Mouse (Mus musculus) WW6 (cell line): Measurements from ENCODE around the gene Hbs1l.
"Not testable (repeated sequence)": the region's sequence is repeated elsewhere in the genome, so short reads cannot be mapped to it uniquely, and the experiment has no call there.

Source experiments
- DNase-seq: peaks from one replicate; pipeline ENCODE4 v3.0.0-alpha.2; 2013; ENCODE audit warnings: low read depth, low spot score

Hbs1l gene

GRCm38 (mm10) chr10:21359086-21359485 lies 63.3 kb downstream of the Hbs1l start:
- DNase-seq: no peak

- DNase-seq: no peak
Measured at GRCm38 (mm10) chr10:21361871-21362270, 66.1 kb downstream of the Hbs1l start.

DNA sequence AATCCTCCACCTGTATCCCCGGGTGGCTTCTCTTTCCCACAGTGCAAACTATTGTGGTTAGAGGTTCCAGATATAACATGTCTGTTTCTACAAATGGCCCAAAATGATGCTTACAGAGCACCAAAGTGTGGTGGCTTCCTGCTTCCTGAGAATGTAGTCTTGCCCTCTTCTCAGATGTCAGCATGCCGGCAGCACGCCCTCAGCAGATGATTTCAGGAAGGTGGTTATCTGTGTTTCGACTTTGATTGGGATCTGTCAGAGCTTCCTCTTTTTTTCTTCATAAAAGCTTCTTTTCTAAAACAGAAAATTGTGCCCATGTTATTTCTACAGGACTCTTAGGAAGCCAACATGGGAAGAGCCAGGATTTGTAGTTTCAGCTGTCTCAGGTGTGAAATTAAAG lies 67.5 kb downstream of the Hbs1l start:
- DNase-seq: no peak

DNA sequence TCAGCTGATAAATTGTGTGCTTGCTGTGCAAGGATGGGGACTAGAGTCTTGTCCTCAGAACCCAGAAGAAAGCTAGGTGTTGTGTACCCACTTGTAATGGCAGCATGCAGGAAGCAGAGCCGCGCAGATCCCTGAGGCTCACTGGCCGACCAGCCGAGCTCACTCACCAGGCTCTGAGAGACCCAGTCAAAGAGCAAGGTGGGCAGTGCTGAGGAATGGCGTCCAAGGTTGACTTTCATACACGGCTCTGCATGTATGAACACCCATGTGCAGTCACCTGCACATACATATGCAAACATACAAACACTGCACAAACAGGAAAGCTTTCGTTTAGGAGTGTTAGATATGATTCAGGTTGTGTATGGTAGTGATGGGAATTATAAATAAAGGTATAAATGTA lies 69.2 kb downstream of the Hbs1l start:
- no peak for DNase-seq

DNA sequence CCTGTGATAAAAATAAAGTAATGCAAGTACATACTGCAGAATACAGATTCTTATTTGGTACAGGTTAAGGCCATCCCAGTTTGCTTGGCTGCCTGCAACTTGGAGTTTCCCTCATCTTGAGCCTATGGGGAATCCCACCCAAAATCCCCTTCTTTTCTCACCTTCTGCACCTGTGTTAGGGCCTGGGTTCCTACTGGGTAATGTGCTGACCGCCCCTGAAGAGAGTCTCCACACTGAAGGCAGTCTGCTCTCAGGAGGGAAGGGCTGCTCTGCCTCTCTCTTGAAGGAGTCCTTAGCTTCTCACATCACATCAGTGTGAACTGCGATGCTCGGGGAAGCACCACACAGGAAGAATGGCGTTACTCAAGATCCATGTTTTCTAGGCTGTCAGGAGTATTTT lies 70.1 kb downstream of the Hbs1l start:
- DNase-seq: no peak

DNA sequence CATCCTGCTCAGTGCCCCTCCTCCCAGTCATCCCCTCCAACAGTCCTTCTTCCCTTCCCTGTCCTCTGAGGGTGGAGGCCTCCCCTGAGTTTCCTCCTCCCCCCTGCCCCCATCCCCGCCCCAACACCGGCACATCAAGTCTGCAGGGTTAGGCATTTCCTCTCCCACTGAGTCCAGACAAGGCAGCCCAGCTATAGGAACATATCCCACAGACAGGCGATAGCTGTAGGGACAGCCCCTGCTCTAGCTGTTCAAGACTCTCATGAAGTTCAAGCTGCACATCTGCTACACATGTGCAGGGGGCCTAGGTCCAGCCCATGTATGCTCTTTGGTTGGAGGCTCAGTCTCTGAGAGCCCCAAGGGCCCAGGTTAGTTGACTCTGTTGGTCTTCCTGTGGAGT lies 70.7 kb downstream of the Hbs1l start:
- no peak for DNase-seq

GRCm38 (mm10) chr10:21367481-21367880 lies 71.7 kb downstream of the Hbs1l start:
- no peak for DNase-seq

GRCm38 (mm10) chr10:21369586-21369985 lies 73.8 kb downstream of the Hbs1l start:
- DNase-seq: no peak

DNA sequence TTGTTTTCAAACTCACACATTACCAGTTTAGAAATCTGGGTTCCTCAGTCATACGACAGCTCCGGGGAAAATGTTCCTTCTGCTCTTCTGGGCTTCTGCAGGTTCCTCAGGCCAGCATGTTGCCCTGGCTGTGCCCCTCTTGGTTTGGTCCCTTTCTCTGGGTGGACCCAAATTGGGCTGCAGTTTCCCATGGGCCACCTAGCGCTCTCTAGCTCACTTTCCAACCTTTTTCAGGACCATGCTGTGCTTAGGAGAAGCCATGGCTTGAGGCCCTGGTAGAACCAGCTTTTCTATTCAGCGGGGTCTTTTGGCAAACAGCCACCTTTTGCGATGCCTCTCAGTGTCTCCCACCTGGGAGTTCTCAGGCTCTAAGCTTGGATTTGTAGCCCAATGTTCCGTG lies 76.5 kb downstream of the Hbs1l start:
- DNase-seq: no peak

DNA sequence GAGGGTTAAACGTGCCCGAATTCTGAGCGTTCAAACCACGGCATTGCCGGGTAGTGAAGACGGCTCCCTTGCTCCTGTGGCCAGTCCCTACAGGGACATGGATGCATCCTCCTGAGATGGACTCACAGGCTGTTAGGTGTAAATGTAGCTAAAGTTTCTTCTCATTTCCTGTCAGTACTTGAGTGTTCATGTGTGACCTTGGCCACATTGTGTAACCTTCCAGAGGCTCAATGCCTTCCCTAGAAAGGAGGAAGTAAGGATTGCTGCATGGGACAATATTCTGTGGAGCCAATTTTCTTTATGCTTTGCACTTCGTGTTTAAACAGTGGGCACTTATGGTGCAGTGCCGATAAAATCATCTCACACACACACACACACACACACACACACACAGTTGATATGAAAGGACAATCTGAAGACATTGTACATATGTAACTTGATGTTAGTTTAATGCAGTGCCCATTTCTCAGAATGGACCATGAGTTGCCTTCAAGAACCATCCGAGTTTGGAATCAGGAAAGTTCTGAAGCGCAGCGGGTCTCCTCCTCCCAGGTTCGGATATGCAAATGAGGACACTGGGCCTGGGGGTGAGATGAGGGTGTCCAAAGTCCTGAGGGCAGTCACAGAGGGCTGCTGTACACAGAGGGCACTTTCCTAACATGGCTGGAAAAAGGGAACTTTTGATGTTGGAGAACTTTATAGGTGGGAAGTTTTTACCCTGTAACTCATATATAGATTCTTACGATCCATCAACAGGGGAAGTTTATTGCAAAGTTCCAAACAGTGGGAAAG lies 81.1 kb downstream of the Hbs1l start, which contains the start of gene Aldh8a1:
Gene Aldh8a1, plus strand, starts transcription at position 610 of the 792 bp plus-strand sequence.
- no peak for DNase-seq

GRCm38 (mm10) chr10:21378196-21378944 lies 82.6 kb downstream of the Hbs1l start:
- DNase-seq: peak; percentile 34

DNA sequence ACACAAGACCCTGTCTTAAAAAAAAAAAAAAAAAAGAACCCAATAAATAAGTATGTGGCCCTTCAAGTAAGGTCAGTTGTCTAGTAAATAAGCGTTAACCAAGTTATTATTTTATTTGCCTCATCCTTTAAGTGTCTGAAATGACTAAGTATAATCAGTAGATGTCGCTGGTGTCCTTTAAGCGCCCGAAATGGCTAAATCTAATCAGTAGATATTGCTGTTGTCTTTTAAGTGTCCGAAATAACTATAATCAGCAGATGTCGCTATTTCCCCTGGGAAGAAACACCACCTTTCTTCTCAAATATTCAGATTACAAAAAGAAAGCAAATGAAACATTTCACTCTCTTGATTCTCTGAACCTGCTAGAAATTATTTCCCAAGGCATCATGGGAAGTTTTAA lies 87.1 kb downstream of the Hbs1l start:
- DNase-seq: no peak

DNA sequence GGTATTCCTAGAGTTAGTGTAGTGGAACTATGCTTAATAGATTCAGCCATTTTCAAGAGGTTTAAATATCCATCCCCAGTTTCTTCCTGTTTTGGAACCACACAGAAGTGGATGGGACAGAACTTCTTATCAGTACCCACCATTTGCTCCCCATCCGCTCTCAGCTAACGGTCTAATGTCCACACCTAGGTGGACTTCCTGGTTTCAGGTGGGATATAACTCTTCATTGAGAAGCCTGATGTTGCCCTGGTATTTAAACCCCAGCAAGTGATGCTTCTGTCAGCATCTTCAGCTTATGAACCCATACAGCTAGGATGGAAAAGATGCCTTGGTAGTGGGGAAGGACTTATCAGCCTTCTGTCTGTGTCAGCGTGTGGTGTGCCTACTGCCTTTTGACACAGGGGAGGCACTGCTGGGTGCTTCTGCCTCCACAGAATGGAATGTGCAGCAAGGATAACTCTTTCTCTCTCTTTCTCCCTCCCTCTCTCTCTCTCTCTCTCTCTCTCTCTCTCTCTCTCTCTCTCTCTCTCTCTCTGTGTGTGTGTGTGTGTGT lies 89.4 kb downstream of the Hbs1l start:
- no peak for DNase-seq

GRCm38 (mm10) chr10:21389075-21389474 lies 93.3 kb downstream of the Hbs1l start:
- DNase-seq: no peak

DNA sequence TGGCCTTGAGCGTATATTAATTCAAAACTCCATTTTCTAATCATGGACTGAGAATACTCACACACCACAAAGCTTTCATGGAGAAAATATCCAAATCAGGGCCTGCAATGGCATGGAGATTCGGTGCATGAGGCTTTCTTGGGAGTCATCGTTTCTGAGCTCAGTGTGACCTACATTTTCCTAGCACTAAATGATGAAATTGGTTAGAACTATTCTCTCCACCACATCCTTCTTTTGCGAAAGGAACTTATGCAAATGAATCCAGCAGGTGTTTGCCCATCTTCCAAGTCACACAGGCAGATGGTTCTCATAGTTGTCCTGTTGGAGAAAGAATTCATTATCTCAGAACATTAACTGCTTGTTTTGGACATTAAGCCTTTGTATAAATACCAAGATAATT lies 94.7 kb downstream of the Hbs1l start:
- no peak for DNase-seq

DNA sequence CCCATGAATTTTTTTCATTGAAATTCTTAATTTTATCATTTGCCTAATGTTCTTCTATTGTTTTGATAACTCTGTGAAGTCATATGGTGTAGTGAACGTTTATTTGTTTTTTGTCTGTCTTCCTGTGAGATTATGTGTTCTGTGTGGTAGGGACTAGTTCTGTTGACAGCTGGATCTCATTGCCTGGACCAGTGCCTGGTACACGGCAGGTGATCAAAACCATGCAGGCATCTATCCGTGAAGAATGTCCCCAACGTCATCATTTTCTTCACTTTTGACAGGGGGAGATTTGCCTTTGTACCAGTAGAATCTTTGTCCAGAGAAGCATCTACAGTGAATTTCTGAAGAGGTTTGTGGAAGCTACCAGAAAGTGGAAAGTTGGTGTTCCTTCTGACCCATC lies 95.5 kb downstream of the Hbs1l start:
- no peak for DNase-seq

DNA sequence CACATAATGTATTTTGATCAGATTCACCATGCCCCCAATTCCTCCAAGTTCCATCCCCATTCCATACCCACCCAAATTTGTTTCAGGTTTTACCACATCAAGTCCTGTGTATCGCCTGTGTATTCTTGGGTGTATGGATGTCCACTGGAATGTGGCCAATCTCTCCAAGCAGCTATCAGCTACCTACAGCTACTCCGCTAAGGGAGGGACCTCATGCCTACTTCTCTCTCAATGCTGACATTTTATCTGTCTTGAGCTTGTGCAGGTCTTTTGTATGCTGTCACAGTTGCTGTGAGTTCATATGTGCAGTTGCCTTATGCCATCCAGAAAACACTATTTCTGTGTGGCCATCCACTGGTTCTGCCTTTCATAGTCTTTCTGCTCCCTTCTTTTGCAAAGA lies 97.6 kb downstream of the Hbs1l start:
- DNase-seq: no peak

DNA sequence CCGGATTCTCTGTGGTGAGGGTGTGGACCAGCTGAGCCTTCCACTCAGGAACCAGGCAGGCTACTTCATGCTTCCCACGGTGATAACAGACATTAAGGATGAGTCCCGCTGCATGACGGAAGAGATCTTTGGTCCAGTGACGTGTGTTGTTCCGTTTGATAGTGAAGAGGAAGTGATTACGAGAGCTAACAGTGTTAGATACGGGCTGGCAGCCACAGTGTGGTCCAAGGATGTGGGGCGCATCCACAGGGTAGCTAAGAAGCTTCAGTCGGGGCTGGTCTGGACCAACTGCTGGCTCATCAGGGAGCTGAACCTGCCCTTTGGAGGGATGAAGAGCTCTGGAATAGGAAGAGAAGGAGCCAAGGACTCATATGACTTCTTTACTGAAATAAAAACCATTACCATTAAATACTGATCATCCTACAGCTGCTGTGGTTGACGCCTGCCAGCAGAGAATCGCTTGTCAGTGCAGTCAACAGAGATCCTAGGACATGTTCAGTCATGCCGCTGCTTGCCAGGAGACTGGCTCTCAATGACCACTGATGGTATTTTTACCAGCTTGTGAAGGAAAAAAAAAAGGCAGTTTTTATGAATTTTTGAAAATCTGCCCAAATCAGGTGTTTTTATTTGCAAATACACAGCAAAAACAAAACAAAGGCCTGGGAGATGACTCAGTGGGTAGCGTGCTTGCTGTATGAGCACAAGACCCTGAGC lies 99.8 kb downstream of the Hbs1l start:
- DNase-seq: no peak

DNA sequence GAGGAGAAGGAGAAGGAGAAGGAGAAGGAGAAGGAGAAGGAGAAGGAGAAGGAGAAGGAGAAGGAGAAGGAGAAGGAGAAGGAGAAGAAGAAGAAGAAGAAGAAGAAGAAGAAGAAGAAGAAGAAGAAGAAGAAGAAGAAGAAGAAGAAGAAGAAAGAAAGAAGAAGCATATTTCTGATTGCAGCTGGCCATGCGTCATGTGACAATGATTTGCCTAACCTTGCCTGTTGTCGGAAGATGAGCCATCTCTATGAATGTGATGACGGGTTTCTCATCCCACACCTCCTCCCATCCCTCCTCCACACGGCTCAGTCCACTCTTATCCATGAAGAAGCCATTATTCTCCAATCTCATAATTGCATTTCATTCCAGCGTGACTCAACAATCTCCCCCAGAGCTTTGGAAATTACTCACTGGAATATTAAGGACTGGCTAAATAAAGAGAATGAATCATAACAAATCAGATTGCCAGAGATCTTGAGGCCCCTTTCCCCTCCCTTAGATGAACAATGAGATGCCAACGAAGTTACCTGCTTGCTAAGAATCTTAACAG lies 103.2 kb downstream of the Hbs1l start:
- DNase-seq: not testable (repeated sequence)

- DNase-seq: no peak
Measured at GRCm38 (mm10) chr10:21399622-21400021, 103.8 kb downstream of the Hbs1l start.

GRCm38 (mm10) chr10:21400031-21400430 lies 104.3 kb downstream of the Hbs1l start:
- no peak for DNase-seq

- no peak for DNase-seq
Measured at GRCm38 (mm10) chr10:21400453-21400852, 104.7 kb downstream of the Hbs1l start.
